Mouse (Mus musculus): ENCODE measurements around the gene Dnajc28. TPM values are rescaled to one million over a fixed set of nuclear protein-coding genes. Genes with fewer than 3 reads are reported as not detected.

The Dnajc28 gene
- polyA plus RNA-seq, 1 experiment from 2014 or later: 3.8 TPM

DNA sequence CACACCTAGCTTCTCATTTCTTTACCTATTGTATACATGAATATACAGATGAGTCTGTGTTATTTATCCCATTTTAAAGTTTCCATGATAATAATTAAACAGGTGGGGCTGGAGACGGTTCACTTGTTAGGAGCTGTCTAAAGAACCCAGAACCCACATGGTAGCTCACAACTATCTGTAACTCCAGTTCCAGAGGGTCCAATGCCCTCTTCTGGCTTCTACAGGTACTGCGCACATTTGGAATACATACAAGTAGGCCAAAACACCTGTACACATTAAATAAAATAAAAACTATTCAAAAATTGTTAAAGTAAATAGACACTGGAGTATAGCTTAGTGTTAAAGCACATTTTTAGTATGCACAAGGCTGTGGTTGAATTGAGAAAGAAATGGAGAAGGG, 36.5 kb downstream of the Dnajc28 start:
- no peak overlapping the region for H3K4me3 ChIP-seq (ENCODE audit: low read length)
- 78% methylated on average over 2 of the region's 2 CpGs for WGBS

DNA sequence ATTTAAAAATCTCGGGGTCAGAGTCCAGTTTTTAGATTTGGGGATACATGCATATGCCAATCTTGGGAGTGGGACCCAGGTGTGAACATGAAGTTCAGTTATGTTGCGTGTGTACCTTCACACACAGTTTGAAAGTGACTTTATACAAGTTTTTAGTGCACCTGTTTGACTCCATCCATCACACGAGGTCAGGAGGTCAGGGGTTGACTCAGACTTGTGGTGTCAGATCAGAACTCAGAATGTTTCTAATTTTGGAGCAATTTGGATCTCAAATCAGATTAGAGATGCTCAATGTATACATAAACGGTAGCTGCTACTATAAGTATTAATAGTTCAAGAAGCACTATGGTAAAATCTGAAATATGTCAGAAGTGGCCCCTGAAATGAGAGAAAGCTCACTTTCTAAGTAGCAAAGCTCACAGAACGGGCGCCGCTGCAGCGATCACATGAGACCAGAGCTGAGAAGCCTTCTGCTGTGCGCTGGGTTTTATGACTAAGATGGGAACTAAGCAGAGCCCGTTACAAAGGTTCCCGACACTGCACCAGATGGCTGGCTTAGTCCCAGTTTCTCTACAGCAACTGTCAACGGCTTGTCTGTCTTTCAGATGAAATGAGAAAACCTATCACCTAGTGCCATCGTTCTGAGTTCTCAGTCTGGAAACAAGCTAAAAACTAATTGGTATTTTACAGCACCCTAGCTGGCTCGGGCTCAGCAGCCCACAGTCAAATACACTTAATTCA, 39.7 kb downstream of the Dnajc28 start:
- Histone ChIP-seq H3K4me3 (ENCODE audit: low read length) (no peak overlapping the region), H3K27me3 (ENCODE audit: insufficient read depth, low read length) (no peaks in the 10 kb centered on the region), H3K27ac (ENCODE audit: low read length) (no peak overlapping the region), H3K4me2 (replicated peaks; ENCODE audit: low read depth, low read length) (no peak overlapping the region), H3K4me1 (ENCODE audit: insufficient read depth, low read length) (no peaks in the 10 kb centered on the region), H3K9ac (replicated peaks; ENCODE audit: low read length) (no peak overlapping the region), H3K36me3 (ENCODE audit: insufficient read depth, low read length) (0 out of 2 replicates have a peak, but pooled peaks cover 3% of the 10 kb centered on the region), H3K9me3 (ENCODE audit: low read length) (no peaks in the 10 kb centered on the region)
- WGBS: 65% methylated on average over 14 of the region's 14 CpGs
- ATAC-seq (ENCODE audit: low FRiP score, low TSS enrichment): no peak

More for the DNA sequence above, 36.5 kb downstream of the Dnajc28 start:
- H3K9me3 ChIP-seq (ENCODE audit: low read length): no peaks in the 10 kb centered on the region
- H3K4me1 ChIP-seq (ENCODE audit: insufficient read depth, low read length): no peaks in the 10 kb centered on the region
- H3K9ac ChIP-seq (replicated peaks; ENCODE audit: low read length): no peak overlapping the region
- no peak overlapping the region for H3K27ac ChIP-seq (ENCODE audit: low read length)
- no peaks in the 10 kb centered on the region for H3K27me3 ChIP-seq (ENCODE audit: insufficient read depth, low read length)
- 0 out of 2 replicates have a peak, but pooled peaks cover 5% of the 10 kb centered on the region for H3K36me3 ChIP-seq (ENCODE audit: insufficient read depth, low read length)
- no peak overlapping the region for H3K4me2 ChIP-seq (replicated peaks; ENCODE audit: low read depth, low read length)
- no peak for ATAC-seq (ENCODE audit: low FRiP score, low TSS enrichment)

DNA sequence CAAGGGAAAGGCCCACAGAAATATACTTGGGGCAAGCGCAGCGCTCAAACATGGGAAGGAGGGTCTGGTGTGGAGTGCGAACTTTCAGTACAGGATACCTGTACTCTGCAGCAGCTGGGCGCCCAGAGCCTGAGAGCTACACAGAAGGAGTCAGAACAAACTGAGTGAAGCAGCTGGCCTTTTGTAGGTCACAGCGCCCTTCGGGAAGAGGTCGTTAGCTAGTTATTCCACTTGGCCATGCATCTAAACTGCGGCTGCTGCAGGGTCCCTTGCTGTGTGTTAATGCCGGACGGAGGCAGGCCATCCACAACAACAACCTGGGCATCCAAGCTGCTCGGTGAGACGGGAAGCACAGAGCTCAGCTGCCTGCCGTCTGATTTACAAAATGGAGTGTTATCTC, 43.7 kb downstream of the Dnajc28 start:
- 70% methylated on average over 13 of the region's 13 CpGs for WGBS
- H3K27me3 ChIP-seq (ENCODE audit: insufficient read depth, low read length): no peaks in the 10 kb centered on the region
- H3K9ac ChIP-seq (replicated peaks; ENCODE audit: low read length): no peak overlapping the region
- no peaks in the 10 kb centered on the region for H3K36me3 ChIP-seq (ENCODE audit: insufficient read depth, low read length)
- no peak overlapping the region for H3K4me2 ChIP-seq (replicated peaks; ENCODE audit: low read depth, low read length)
- no peak for ATAC-seq (ENCODE audit: low FRiP score, low TSS enrichment)
- no peak overlapping the region for H3K27ac ChIP-seq (ENCODE audit: low read length)
- H3K9me3 ChIP-seq (ENCODE audit: low read length): no peaks in the 10 kb centered on the region
- no peak overlapping the region for H3K4me3 ChIP-seq (ENCODE audit: low read length)
- no peaks in the 10 kb centered on the region for H3K4me1 ChIP-seq (ENCODE audit: insufficient read depth, low read length)

DNA sequence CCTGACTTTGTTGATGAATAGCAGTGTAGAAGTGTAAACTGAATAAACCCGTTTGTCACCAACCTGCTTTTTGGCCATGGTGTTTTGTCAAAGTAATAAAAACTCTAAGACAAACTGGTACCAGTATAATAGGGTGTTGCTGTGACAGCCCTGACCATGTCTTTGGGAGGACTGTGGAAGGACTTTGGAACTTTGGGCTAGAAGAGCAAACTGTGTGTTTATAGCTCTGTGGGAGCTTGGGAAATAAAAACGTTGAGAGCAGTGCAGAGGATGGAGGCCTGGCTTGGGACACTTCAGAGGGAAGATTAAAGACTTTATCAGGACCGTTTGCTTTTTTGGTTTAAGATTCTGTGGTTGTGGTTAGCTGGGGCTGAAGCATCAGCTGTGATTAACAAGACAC, 47.7 kb downstream of the Dnajc28 start:
- no peak overlapping the region for H3K4me3 ChIP-seq (ENCODE audit: low read length)
- ATAC-seq (ENCODE audit: low FRiP score, low TSS enrichment): no peak
- H3K4me2 ChIP-seq (replicated peaks; ENCODE audit: low read depth, low read length): no peak overlapping the region
- 48% methylated on average over 3 of the region's 3 CpGs for WGBS
- no peaks in the 10 kb centered on the region for H3K36me3 ChIP-seq (ENCODE audit: insufficient read depth, low read length)
- no peaks in the 10 kb centered on the region for H3K4me1 ChIP-seq (ENCODE audit: insufficient read depth, low read length)
- H3K9me3 ChIP-seq (ENCODE audit: low read length): no peaks in the 10 kb centered on the region
- no peaks in the 10 kb centered on the region for H3K27me3 ChIP-seq (ENCODE audit: insufficient read depth, low read length)
- H3K27ac ChIP-seq (ENCODE audit: low read length): no peak overlapping the region
- H3K9ac ChIP-seq (replicated peaks; ENCODE audit: low read length): no peak overlapping the region

DNA sequence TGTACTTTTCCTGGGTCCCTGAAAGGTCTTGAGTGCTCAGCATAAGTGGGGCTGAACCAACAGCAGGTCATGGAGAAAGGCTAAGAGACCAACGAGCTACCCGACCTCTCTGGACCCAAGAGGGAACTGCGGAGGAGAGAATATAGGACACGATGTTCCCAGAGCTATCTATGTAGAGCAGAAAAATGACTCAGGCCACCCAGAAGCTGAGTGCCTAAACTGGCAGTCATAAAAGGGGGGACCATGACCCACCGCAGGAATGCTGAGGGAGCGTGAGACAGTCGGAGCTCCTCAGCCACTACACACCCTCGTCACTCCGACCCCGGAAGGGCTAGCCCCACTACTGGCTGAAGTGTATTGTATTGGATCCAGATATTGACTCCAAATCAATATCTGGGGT, 49.9 kb downstream of the Dnajc28 start:
- H3K9me3 ChIP-seq (ENCODE audit: low read length): no peaks in the 10 kb centered on the region
- H3K9ac ChIP-seq (replicated peaks; ENCODE audit: low read length): no peak overlapping the region
- H3K4me2 ChIP-seq (replicated peaks; ENCODE audit: low read depth, low read length): no peak overlapping the region
- H3K4me1 ChIP-seq (ENCODE audit: insufficient read depth, low read length): no peaks in the 10 kb centered on the region
- H3K27me3 ChIP-seq (ENCODE audit: insufficient read depth, low read length): no peaks in the 10 kb centered on the region
- WGBS: 77% methylated on average over 10 of the region's 10 CpGs
- no peak overlapping the region for H3K27ac ChIP-seq (ENCODE audit: low read length)
- H3K4me3 ChIP-seq (ENCODE audit: low read length): no peak overlapping the region
- no peak for ATAC-seq (ENCODE audit: low FRiP score, low TSS enrichment)
- 0 out of 2 replicates have a peak, but pooled peaks cover 3% of the 10 kb centered on the region for H3K36me3 ChIP-seq (ENCODE audit: insufficient read depth, low read length)

DNA sequence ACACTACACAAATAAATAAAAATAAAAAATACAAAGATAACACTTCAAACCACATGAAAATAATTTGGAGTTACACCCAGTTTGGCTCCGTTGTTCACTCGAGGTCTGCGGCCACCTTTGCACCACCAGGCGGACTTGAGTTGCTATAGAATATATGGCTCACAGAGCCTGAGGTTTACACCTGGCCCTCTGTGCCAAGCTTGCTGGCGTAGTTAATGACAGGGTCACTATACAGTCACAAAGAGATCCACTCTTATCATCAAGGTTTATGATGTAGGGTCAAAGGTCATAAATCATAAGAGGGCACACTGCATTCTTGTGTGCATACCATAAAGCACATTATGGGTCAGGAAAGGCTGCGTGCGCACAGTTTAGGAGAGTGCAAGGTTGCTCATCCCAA, 52.8 kb downstream of the Dnajc28 start:
- WGBS: 79% methylated on average over 7 of the region's 7 CpGs
- Histone ChIP-seq H3K4me2 (replicated peaks; ENCODE audit: low read depth, low read length) (no peak overlapping the region), H3K9ac (replicated peaks; ENCODE audit: low read length) (no peak overlapping the region), H3K9me3 (ENCODE audit: low read length) (no peaks in the 10 kb centered on the region), H3K4me1 (ENCODE audit: insufficient read depth, low read length) (no peaks in the 10 kb centered on the region), H3K36me3 (ENCODE audit: insufficient read depth, low read length) (peaks cover 24% of the 10 kb centered on the region), H3K27me3 (ENCODE audit: insufficient read depth, low read length) (no peaks in the 10 kb centered on the region), H3K4me3 (ENCODE audit: low read length) (no peak overlapping the region), H3K27ac (ENCODE audit: low read length) (no peak overlapping the region)
- no peak for ATAC-seq (ENCODE audit: low FRiP score, low TSS enrichment)

DNA sequence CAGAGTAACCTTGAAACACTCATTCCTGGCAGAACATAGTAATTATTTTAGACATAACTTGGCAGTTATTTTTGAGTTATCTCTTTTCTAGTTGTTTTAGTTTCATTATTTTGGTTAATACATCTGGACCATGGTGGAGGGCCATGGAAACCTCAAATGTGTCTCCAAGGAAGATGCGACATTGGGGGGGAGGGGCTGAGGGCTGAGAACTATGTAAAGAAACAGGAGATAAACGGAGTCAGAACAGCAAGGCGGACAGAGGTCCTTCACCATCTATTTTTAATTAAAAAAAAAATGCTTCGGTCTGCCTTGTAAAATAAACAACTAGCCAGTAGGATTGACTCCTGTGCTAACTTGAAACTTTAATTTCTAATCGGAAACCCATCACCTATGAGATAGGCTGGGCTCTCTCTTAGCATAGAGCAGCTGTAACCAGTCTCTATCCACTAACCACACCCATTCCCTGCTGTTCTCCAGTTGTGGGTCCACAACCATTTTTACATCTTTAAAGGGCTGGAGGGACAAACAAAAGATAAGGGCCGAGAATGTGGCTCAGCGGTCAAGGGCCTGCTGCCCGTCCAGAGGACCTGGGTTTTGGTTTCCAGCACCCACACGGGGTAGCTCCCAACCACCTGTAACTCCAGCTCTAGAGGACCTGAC, 53.4 kb downstream of the Dnajc28 start:
- no peak for ATAC-seq (ENCODE audit: low FRiP score, low TSS enrichment)
- Histone ChIP-seq H3K9me3 (ENCODE audit: low read length) (no peaks in the 10 kb centered on the region), H3K4me2 (replicated peaks; ENCODE audit: low read depth, low read length) (no peak overlapping the region), H3K27ac (ENCODE audit: low read length) (no peak overlapping the region), H3K27me3 (ENCODE audit: insufficient read depth, low read length) (no peaks in the 10 kb centered on the region), H3K4me1 (ENCODE audit: insufficient read depth, low read length) (no peaks in the 10 kb centered on the region), H3K9ac (replicated peaks; ENCODE audit: low read length) (no peak overlapping the region), H3K36me3 (ENCODE audit: insufficient read depth, low read length) (peaks cover 27% of the 10 kb centered on the region), H3K4me3 (ENCODE audit: low read length) (no peak overlapping the region)
- 69% methylated on average over 9 of the region's 9 CpGs for WGBS

DNA sequence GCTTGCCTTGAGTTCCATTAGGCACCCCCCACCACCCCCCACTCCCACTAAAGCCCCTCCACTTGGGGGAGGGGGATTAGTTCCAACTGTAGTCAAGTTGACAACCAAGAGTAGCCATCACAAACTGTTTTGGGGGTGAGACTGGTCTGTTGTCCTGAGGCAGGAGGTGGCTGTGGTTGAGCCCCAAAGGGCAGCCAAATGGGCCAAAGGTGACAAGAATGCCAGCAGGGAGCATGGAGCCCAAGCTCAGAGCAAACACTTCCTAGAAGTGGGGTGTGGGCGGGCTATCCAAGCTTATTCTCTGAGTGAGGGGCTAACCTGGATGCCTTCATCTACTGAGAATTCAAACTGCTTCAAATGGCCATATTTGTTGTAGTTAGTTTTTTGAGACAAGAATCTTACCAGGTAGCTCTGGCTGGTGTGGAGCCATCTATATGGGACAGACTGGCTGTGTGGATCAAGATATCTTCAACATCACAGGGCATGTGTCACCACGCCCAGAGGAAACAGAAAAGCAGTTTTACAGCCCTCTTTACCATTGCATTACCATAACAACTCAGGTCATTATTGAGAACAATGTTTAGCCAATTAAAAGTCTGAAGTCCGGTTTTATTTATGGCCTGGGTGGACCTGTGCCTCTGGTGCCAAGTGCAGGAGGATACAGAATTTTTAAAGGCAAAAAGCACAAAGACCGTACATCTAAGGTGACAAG, 54.1 kb downstream of the Dnajc28 start:
- H3K36me3 ChIP-seq (ENCODE audit: insufficient read depth, low read length): peaks cover 30% of the 10 kb centered on the region
- no peak overlapping the region for H3K4me2 ChIP-seq (replicated peaks; ENCODE audit: low read depth, low read length)
- 63% methylated on average over 4 of the region's 4 CpGs for WGBS
- ATAC-seq (ENCODE audit: low FRiP score, low TSS enrichment): no peak
- H3K4me3 ChIP-seq (ENCODE audit: low read length): no peak overlapping the region
- no peaks in the 10 kb centered on the region for H3K27me3 ChIP-seq (ENCODE audit: insufficient read depth, low read length)
- no peaks in the 10 kb centered on the region for H3K9me3 ChIP-seq (ENCODE audit: low read length)
- no peaks in the 10 kb centered on the region for H3K4me1 ChIP-seq (ENCODE audit: insufficient read depth, low read length)
- H3K9ac ChIP-seq (replicated peaks; ENCODE audit: low read length): no peak overlapping the region
- no peak overlapping the region for H3K27ac ChIP-seq (ENCODE audit: low read length)
